Mouse (Mus musculus) MEL (cell line): ENCODE measurements at regions not wholly inside any gene's neighbourhood (a gene's known extent, or its start where the extent isn't known, plus 50 kb on each side); places are given as distances from the start of the nearest gene placed in this dataset.

Experiments
- DNase-seq: peaks from one replicate; pipeline ENCODE4 v3.0.0; 2011; ENCODE audit warnings: low read depth, low spot score
- H3K27ac ChIP-seq: 2 replicates; pipeline ENCODE4 v1.5.1; 2012; ENCODE audit warnings: low read depth, mild to moderate bottlenecking, control low read depth, low read length, moderate library complexity; ENCODE audit not compliant: control insufficient read depth
- H3K27me3 ChIP-seq, 2 experiments: fragments of 150-350 bp in 1 of 2; sonication (generic) in 1 of 2; 2 replicates each; pipeline ENCODE4 v1.6.1; 2012; ENCODE audit warnings: low read length in 2 of 2, mild to moderate bottlenecking in 2 of 2, improper control_type of control experiment in 1 of 2, moderate library complexity in 1 of 2; ENCODE audit not compliant: insufficient read depth in 2 of 2, control insufficient read depth in 1 of 2
- H3K36me3 ChIP-seq, 2 experiments: 2 replicates each; pipeline ENCODE4 v1.6.1; 2012 to 2014; ENCODE audit warnings: low read length in 2 of 2, improper control_type of control experiment in 1 of 2, inconsistent platforms in 1 of 2, mild to moderate bottlenecking in 1 of 2; ENCODE audit not compliant: insufficient read depth in 2 of 2, control insufficient read depth in 1 of 2
- H3K4me1 ChIP-seq, 2 experiments: fragments of 150-350 bp in 1 of 2; sonication (generic) in 1 of 2; 2 replicates each; pipeline ENCODE4 v1.6.1; 2012; ENCODE audit warnings: low read length in 2 of 2, improper control_type of control experiment in 1 of 2, mild to moderate bottlenecking in 1 of 2; ENCODE audit not compliant: insufficient read depth in 2 of 2, control insufficient read depth in 1 of 2
- H3K4me3 ChIP-seq, 2 experiments: fragments of 150-350 bp in 1 of 2; sonication (generic) in 1 of 2; 2 replicates each; pipeline ENCODE4 v1.5.1; 2012; ENCODE audit warnings: low read depth in 2 of 2, low read length in 2 of 2, mild to moderate bottlenecking in 2 of 2, moderate library complexity in 2 of 2, control low read depth in 1 of 2, improper control_type of control experiment in 1 of 2; ENCODE audit not compliant: control insufficient read depth in 1 of 2, insufficient read depth in 1 of 2
- H3K79me2 ChIP-seq: 2 replicates; pipeline ENCODE4 v1.6.1; 2012; ENCODE audit warnings: mild to moderate bottlenecking, low read length, moderate library complexity; ENCODE audit not compliant: control insufficient read depth, poor library complexity, insufficient read depth
- H3K9ac ChIP-seq: 2 replicates; pipeline ENCODE4 v1.6.1; 2012; ENCODE audit warnings: low read depth, mild to moderate bottlenecking, control low read depth, low read length, moderate library complexity; ENCODE audit not compliant: control insufficient read depth, poor library complexity, severe bottlenecking
- H3K9me3 ChIP-seq: fragments of 150-350 bp; sonication (generic); replicated peaks from 2 replicates; pipeline ENCODE4 v1.6.1; 2012; ENCODE audit warnings: mild to moderate bottlenecking, low read length, improper control_type of control experiment, moderate library complexity; ENCODE audit not compliant: insufficient read depth
- BHLHE40 ChIP-seq: IDR thresholded peaks from 2 replicates; pipeline ENCODE4 v1.6.1; 2012; ENCODE audit warnings: low read depth, mild to moderate bottlenecking, inconsistent platforms, low read length, improper control_type of control experiment, borderline replicate concordance
- CHD1 ChIP-seq: IDR thresholded peaks from 2 replicates; pipeline ENCODE4 v1.6.1; 2012; ENCODE audit warnings: low read depth, mild to moderate bottlenecking, inconsistent platforms, low read length, improper control_type of control experiment
- CHD2 ChIP-seq: IDR thresholded peaks from 2 replicates; pipeline ENCODE4 v1.6.1; 2011; ENCODE audit warnings: low read length, improper control_type of control experiment
- ELF1 ChIP-seq: IDR thresholded peaks from 2 replicates; pipeline ENCODE4 v1.6.1; 2014; ENCODE audit warnings: low read depth, mild to moderate bottlenecking, inconsistent platforms, low read length, improper control_type of control experiment, moderate library complexity
- ETS1 ChIP-seq: IDR thresholded peaks from 2 replicates; pipeline ENCODE4 v1.6.1; 2012; ENCODE audit warnings: low read depth, mild to moderate bottlenecking, inconsistent platforms, low read length, improper control_type of control experiment, moderate library complexity
- GATA1 ChIP-seq: IDR thresholded peaks from 2 replicates; pipeline ENCODE4 v1.6.1; 2011; ENCODE audit warnings: low read depth, low read length, improper control_type of control experiment
- HCFC1 ChIP-seq: IDR thresholded peaks from 2 replicates; pipeline ENCODE4 v1.6.1; 2012; ENCODE audit warnings: low read depth, mild to moderate bottlenecking, inconsistent platforms, low read length, improper control_type of control experiment, moderate library complexity
- JUND ChIP-seq: IDR thresholded peaks from 2 replicates; pipeline ENCODE4 v1.6.1; 2011; ENCODE audit warnings: low read depth, mild to moderate bottlenecking, improper control_type of control experiment, low read length
- KAT2A ChIP-seq: conservative IDR thresholded peaks from 2 replicates; pipeline ENCODE4 v1.6.1; 2012; ENCODE audit warnings: low read depth, low read length, improper control_type of control experiment, inconsistent platforms
- MAFK ChIP-seq: IDR thresholded peaks from 2 replicates; pipeline ENCODE4 v1.6.1; 2011; ENCODE audit warnings: low read depth, mild to moderate bottlenecking, low read length, improper control_type of control experiment, borderline replicate concordance
- MAX ChIP-seq: IDR thresholded peaks from 2 replicates; pipeline ENCODE4 v1.6.1; 2011; ENCODE audit warnings: low read length, improper control_type of control experiment
- MEF2A ChIP-seq: IDR thresholded peaks from 2 replicates; pipeline ENCODE4 v1.6.1; 2014; ENCODE audit warnings: low read depth, mild to moderate bottlenecking, inconsistent platforms, low read length, improper control_type of control experiment; ENCODE audit not compliant: poor library complexity, insufficient replicate concordance, severe bottlenecking; ENCODE audit errors: extremely low read depth
- MXI1 ChIP-seq: IDR thresholded peaks from 2 replicates; pipeline ENCODE4 v1.6.1; 2011; ENCODE audit warnings: mild to moderate bottlenecking, low read depth, low read length, improper control_type of control experiment
- MYB ChIP-seq: IDR thresholded peaks from 2 replicates; pipeline ENCODE4 v1.6.1; 2011; ENCODE audit warnings: mild to moderate bottlenecking, low read depth, low read length, improper control_type of control experiment
- NRF1 ChIP-seq: IDR thresholded peaks from 2 replicates; pipeline ENCODE4 v1.6.1; 2014; ENCODE audit warnings: low read depth, mild to moderate bottlenecking, inconsistent platforms, low read length, improper control_type of control experiment, moderate library complexity; ENCODE audit not compliant: poor library complexity, insufficient read depth, severe bottlenecking
- POLR2A ChIP-seq, 2 experiments: IDR thresholded peaks; 2 replicates each; pipeline ENCODE4 v1.6.1; 2011 to 2012; ENCODE audit warnings: low read length in 2 of 2, mild to moderate bottlenecking in 2 of 2, control low read depth in 1 of 2, improper control_type of control experiment in 1 of 2, low read depth in 1 of 2, moderate library complexity in 1 of 2; ENCODE audit not compliant: control insufficient read depth in 1 of 2, insufficient read depth in 1 of 2, poor library complexity in 1 of 2
- POLR2AphosphoS2 ChIP-seq: IDR thresholded peaks from 2 replicates; pipeline ENCODE4 v1.6.1; 2011; ENCODE audit warnings: low read length, improper control_type of control experiment
- POLR2AphosphoS5 ChIP-seq: IDR thresholded peaks from 2 replicates; pipeline ENCODE4 v1.6.1; 2012; ENCODE audit warnings: low read depth, borderline replicate concordance, mild to moderate bottlenecking, inconsistent platforms, low read length, moderate library complexity, mixed read lengths
- RCOR1 ChIP-seq: IDR thresholded peaks from 2 replicates; pipeline ENCODE4 v1.6.1; 2012; ENCODE audit warnings: low read depth, mild to moderate bottlenecking, inconsistent platforms, low read length, improper control_type of control experiment
- SIN3A ChIP-seq: IDR thresholded peaks from 2 replicates; pipeline ENCODE4 v1.6.1; 2012; ENCODE audit warnings: low read length, improper control_type of control experiment, inconsistent platforms
- TAL1 ChIP-seq: IDR thresholded peaks from 2 replicates; pipeline ENCODE4 v1.6.1; 2012; ENCODE audit warnings: mild to moderate bottlenecking, inconsistent platforms, low read length, moderate library complexity, mixed read lengths
- TBP ChIP-seq: IDR thresholded peaks from 2 replicates; pipeline ENCODE4 v1.8.0; 2011; ENCODE audit warnings: low read depth, low read length, improper control_type of control experiment
- TCF12 ChIP-seq: IDR thresholded peaks from 2 replicates; pipeline ENCODE4 v1.6.1; 2014; ENCODE audit warnings: low read depth, mild to moderate bottlenecking, inconsistent platforms, low read length, improper control_type of control experiment, moderate library complexity
- UBTF ChIP-seq: IDR thresholded peaks from 2 replicates; pipeline ENCODE4 v1.6.1; 2012; ENCODE audit warnings: low read depth, mild to moderate bottlenecking, inconsistent platforms, low read length, improper control_type of control experiment, moderate library complexity, borderline replicate concordance; ENCODE audit not compliant: insufficient read depth
- USF1 ChIP-seq: IDR thresholded peaks from 2 replicates; pipeline ENCODE4 v1.6.1; 2014; ENCODE audit warnings: low read depth, mild to moderate bottlenecking, inconsistent platforms, low read length, improper control_type of control experiment, moderate library complexity
- USF2 ChIP-seq, 2 experiments: IDR thresholded peaks; 2 replicates each; pipeline ENCODE4 v1.6.1; 2011 to 2012; ENCODE audit warnings: improper control_type of control experiment in 2 of 2, low read length in 2 of 2, borderline replicate concordance in 1 of 2, inconsistent platforms in 1 of 2, low read depth in 1 of 2, mild to moderate bottlenecking in 1 of 2; ENCODE audit not compliant: insufficient read depth in 1 of 2
- ZNF384 ChIP-seq: IDR thresholded peaks from 2 replicates; pipeline ENCODE4 v1.6.1; 2012; ENCODE audit warnings: low read depth, mild to moderate bottlenecking, inconsistent platforms, low read length, improper control_type of control experiment

GRCm38 (mm10) chr8:90134626-90135025 is 213.5 kb downstream of the Tox3 start:
- no peak for TF ChIP-seq UBTF
- TF ChIP-seq USF2 (IDR thresholded peaks at IDR 0.05; ENCODE audit: borderline replicate concordance in 1 of 2, insufficient read depth in 1 of 2, low read depth in 1 of 2, low read length in 2 of 2), result no peak
- no peak for TF ChIP-seq HCFC1
- TF ChIP-seq POLR2A (IDR thresholded peaks at IDR 0.05; ENCODE audit: control insufficient read depth in 1 of 2, insufficient read depth in 1 of 2, low read depth in 1 of 2, low read length in 2 of 2, poor library complexity in 1 of 2), result no peak
- no peak for TF ChIP-seq TAL1
- no peak for TF ChIP-seq BHLHE40
- TF ChIP-seq USF1, result no peak
- no peak for TF ChIP-seq CHD2
- no peak for TF ChIP-seq ETS1
- TF ChIP-seq SIN3A, result no peak
- no peak for TF ChIP-seq JUND
- no peak for TF ChIP-seq POLR2AphosphoS5
- TF ChIP-seq KAT2A, result no peak
- no peak for TF ChIP-seq POLR2AphosphoS2
- TF ChIP-seq MXI1, result no peak
- no peak for TF ChIP-seq ELF1
- H3K36me3 ChIP-seq, result no peaks in the 10 kb centered on the region
- H3K9ac ChIP-seq, result no peak overlapping the region
- no peak overlapping the region for H3K4me3 ChIP-seq
- H3K27ac ChIP-seq, result no peak overlapping the region
- no peaks in the 10 kb centered on the region for H3K4me1 ChIP-seq
- no peaks in the 10 kb centered on the region for H3K9me3 ChIP-seq
- no peaks in the 10 kb centered on the region for H3K27me3 ChIP-seq
- no peak for DNase-seq
- no peaks in the 10 kb centered on the region for H3K79me2 ChIP-seq

GRCm38 (mm10) chr8:90130704-90131267 is 217.4 kb downstream of the Tox3 start:
- no peaks in the 10 kb centered on the region for H3K36me3 ChIP-seq
- H3K9me3 ChIP-seq, result no peaks in the 10 kb centered on the region
- no peak overlapping the region for H3K4me3 ChIP-seq
- H3K27me3 ChIP-seq, result no peaks in the 10 kb centered on the region
- no peaks in the 10 kb centered on the region for H3K79me2 ChIP-seq
- no peak overlapping the region for H3K27ac ChIP-seq
- H3K4me1 ChIP-seq, result no peaks in the 10 kb centered on the region
- DNase-seq, result no peak
- TF ChIP-seq TCF12 (no peak), BHLHE40 (no peak), ETS1 (no peak), KAT2A (no peak), SIN3A (no peak), GATA1 (no peak), USF2 (IDR thresholded peaks at IDR 0.05; ENCODE audit: borderline replicate concordance in 1 of 2, insufficient read depth in 1 of 2, low read depth in 1 of 2, low read length in 2 of 2) (no peak), MYB (no peak), NRF1 (no peak), POLR2AphosphoS2 (no peak), MAFK (no peak), ZNF384 (no peak), TAL1 (no peak), CHD2 (no peak), MAX (no peak), HCFC1 (no peak), MEF2A (no peak), TBP (no peak), CHD1 (no peak), RCOR1 (no peak)
- no peak overlapping the region for H3K9ac ChIP-seq
